Mouse (Mus musculus) cerebellum, adult 2 months (tissue): ENCODE measurements around the gene Acad10. TPM values are rescaled to one million over a fixed set of nuclear protein-coding genes. Genes with fewer than 3 reads are reported as not detected.
"Not testable (repeated sequence)": the region's sequence is repeated elsewhere in the genome, so short reads cannot be mapped to it uniquely, and the experiment has no call there.

Experiments used
- DNase-seq, 2 experiments: peaks; one replicate each; pipeline ENCODE4 v3.0.0; 2021
- H3K27ac ChIP-seq: fragments of 200-500 bp; 2 replicates; pipeline ENCODE4 v1.5.1; 2012; ENCODE audit warnings: low read length, control low read depth, inconsistent platforms; ENCODE audit not compliant: insufficient read depth
- H3K27me3 ChIP-seq: fragments of 200-500 bp; 2 replicates; pipeline ENCODE4 v1.6.1; 2012; ENCODE audit warnings: inconsistent platforms, mild to moderate bottlenecking, low read length, moderate library complexity; ENCODE audit not compliant: control insufficient read depth, insufficient read depth
- H3K4me1 ChIP-seq: fragments of 200-500 bp; 2 replicates; pipeline ENCODE4 v1.6.1; 2011; ENCODE audit warnings: low read length; ENCODE audit not compliant: control insufficient read depth, insufficient read depth
- H3K4me3 ChIP-seq: fragments of 200-500 bp; replicated peaks from 2 replicates; pipeline ENCODE3; 2011; ENCODE audit warnings: mild to moderate bottlenecking, low read depth, low read length, control low read depth; ENCODE audit not compliant: insufficient read depth
- CTCF ChIP-seq: fragments of 200-500 bp; IDR thresholded peaks from 2 replicates; pipeline ENCODE4 v1.5.1; 2011; ENCODE audit warnings: low read depth, mild to moderate bottlenecking, control low read depth, low read length, moderate library complexity, borderline replicate concordance; ENCODE audit not compliant: insufficient read depth
- POLR2A ChIP-seq: fragments of 200-500 bp; IDR thresholded peaks from 2 replicates; pipeline ENCODE4 v1.6.1; 2011; ENCODE audit warnings: low read length, control low read depth, borderline replicate concordance; ENCODE audit not compliant: insufficient read depth
- WGBS: fragments of 180-500 bp; shearing (Covaris S2); methylation state at CpG from one replicate; pipeline ENCODE4 v1.1.7; 2018; 5-methylcytosine and 5-hydroxymethylcytosine counted together
- polyA plus RNA-seq: library from polyadenylated mRNA; depleted of rRNA; stranded (reverse); fragments of >200 nt; gene quantifications from 2 replicates; pipeline ENCODE4 v1.2.3, GENCODE M21; 2012

The Acad10 gene
- polyA plus RNA-seq, 1 experiment, result 3.6 TPM

DNA sequence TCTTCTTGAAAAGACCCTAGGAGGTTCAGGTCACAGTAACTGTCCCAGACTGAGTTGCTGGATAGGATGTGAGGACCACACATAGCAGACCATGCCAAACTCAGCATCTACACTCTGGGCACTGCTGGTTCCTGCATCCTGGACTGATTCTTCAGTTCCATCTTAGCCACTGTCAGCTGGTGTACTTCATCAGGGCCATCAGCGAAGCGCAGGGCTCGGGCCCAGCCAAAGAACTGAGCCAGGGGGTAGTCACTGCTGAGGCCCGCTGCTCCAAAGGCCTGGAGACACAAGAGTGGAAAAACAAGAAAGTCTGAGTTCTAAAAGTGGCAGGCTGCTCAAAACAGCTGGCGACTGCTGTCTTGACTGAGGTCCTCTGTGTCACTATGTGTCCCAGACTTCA lies 39.2 kb downstream of the Acad10 start:
- 93% methylated on average over 5 of the region's 5 CpGs for WGBS
- peaks cover 6% of the 10 kb centered on the region for H3K4me1 ChIP-seq
- no peak overlapping the region for H3K27ac ChIP-seq
- DNase-seq, result no peak
- TF ChIP-seq POLR2A, result no peak
- no peak for TF ChIP-seq CTCF
- no peaks in the 10 kb centered on the region for H3K27me3 ChIP-seq
- no peak overlapping the region for H3K4me3 ChIP-seq

DNA sequence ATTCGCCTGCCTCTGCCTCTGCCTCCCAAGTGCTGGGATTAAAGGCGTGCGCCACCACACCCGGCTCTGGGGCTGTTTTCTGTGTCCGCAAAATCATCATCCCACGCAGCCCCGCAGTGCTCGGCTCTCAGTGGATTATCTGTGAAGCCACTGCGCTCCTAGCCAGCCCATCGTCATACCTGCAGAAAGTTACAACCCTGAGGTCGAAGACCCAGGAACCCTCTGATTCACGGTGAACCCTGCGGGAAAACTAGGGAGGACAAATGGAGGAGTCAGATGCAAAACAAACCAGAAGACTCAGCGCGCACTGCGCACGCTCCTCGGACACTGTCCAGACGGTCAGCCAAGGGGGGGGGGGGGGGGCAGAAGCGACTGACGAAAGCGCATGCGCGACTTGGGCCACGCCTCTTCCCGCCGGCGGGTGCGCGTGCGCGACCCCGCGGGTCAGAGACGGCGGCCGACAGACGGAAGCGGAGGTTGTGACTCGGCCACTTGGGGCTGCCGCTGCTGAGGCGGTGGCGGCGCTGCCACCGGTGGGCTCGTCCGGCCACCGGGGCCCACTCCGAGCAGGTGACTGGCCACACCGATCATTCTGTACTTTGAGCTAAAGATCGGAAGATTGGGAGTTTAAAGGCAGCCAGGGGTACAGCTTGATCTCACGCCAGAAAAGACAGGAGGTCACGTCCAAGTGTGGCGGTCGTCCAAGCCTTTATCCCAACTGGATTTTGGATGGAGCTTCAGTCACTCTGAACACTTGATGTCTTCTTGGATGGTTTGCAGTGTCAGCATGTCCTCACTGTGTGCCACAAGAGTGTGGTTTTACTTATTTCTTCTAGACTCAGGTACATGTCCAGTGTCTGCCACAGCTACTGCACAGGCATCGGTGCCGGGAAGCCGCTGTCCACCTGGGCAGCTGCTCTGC lies 41.5 kb downstream of the Acad10 start, which contains the start of gene Acad12:
Gene Acad12 (minus strand): TSS at position 347 of the 922 bp plus-strand sequence.
- Histone ChIP-seq H3K4me3 (peak within 1 kb of the TSS; percentile 88), H3K27me3 (no peaks in the 10 kb centered on the region), H3K4me1 (peaks cover 6% of the 10 kb centered on the region), H3K27ac (peak within 1 kb of the TSS; percentile 94)
- under 1% methylated on average over 58 of the region's 58 CpGs for WGBS
- peak; percentile 90 to 91 for DNase-seq
- no peak; the same call in 1 of the 2 replicates for TF ChIP-seq CTCF
- peak; percentile 99 for TF ChIP-seq POLR2A

DNA sequence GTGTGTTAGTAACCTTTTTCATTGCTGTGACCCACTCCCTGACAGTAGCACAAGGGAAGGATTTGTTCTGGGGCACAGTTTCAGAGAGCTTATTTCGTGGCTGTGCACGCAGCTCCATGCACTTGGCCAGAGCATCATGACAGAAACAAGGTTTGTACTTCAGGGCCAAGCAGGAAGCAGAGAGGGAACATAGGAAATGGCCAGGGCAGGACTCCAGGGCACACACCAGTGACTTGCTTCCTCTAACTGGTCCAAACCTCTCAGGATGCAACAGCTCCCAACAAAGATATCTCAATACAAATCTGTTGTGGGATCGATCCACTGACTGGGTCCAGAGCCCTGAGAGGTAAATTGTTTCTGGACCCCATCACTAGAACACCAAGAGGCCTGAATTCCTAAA lies 45.4 kb downstream of the Acad10 start:
- not testable (repeated sequence) for H3K4me1 ChIP-seq, H3K27me3 ChIP-seq, DNase-seq, H3K4me3 ChIP-seq, H3K27ac ChIP-seq
- 85% methylated on average over 3 of the region's 3 CpGs for WGBS

DNA sequence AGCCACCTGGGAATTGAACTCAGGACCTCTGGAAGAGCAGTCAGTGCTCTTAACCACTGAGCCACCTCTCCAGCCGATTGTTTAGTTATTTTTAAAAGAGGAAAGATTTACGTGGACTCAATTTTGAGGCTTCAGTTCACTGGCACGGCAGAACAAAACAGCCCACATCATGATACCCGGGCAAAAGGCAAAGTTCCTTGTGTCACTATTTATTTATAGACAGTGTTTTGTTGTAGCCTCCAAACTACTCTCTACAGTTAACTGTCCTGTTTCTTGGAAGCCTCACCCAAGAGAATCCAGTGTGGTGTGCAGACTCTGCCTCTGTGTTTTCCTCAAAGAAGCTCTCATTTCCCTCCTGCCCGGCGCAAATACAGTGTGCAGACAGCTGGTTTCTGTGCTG lies 48.3 kb downstream of the Acad10 start:
- no peak for DNase-seq
- TF ChIP-seq CTCF (no peak), POLR2A (no peak)
- H3K27me3 ChIP-seq, result no peaks in the 10 kb centered on the region
- H3K4me1 ChIP-seq, result no peaks in the 10 kb centered on the region; the same call in 1 of the 2 replicates
- 85% methylated on average over 6 of the region's 6 CpGs for WGBS
- no peak overlapping the region for H3K4me3 ChIP-seq
- H3K27ac ChIP-seq, result no peak overlapping the region

DNA sequence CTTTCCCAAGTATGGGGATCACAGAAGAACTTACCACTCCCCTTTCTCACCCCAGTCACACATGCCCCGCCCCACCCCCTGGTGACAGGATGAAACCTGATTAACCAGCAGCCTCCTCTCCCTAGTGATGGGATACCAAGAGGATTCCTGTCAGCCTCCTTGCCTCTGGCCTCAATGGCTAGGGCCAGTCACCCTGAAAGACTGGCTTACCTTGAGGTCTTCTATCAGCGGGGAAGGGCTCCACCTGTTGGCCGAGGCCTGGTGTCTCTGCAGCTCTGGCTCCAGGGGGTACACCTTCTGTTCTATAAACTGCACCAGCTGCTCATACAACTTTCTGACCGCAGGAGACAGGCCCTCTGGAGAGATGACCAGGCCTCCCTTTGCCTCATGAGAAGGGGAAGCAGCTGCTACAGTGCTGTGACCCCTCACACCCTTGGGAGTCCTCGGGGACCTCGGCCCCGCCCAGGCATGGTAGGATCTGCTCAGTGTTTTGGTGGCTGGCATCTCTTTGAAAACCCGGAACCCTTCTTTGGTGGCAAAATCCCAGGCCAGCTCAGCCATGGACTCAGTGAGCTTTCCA lies 50.7 kb downstream of the Acad10 start:
- not testable (repeated sequence) for H3K4me3 ChIP-seq, DNase-seq, H3K27me3 ChIP-seq, H3K4me1 ChIP-seq, H3K27ac ChIP-seq
- WGBS, result 39% methylated on average over 8 of the region's 8 CpGs

DNA sequence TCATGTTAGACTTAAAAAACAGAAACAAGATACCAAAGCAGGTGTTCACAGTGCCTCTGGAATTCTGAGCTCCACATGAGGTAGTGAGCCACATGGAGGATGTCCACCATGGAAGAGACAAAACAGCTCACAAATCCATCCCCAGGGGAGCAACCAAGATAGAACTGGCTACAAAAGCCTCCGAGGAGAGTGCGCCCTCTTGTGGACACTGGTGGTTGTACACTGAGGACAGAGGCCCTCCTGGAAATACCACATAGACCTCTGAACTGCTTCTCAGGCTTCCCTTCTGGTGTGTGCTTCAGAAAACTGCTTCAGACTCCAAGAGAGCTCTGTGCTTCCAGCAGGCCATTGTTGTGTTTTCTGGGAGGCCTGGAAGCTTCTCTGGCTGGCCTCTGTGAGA lies 54.2 kb downstream of the Acad10 start:
- Histone ChIP-seq H3K4me3 (no peak overlapping the region), H3K4me1 (no peaks in the 10 kb centered on the region; the same call in 1 of the 2 replicates), H3K27ac (no peak overlapping the region), H3K27me3 (no peaks in the 10 kb centered on the region)
- whole genome bisulfite sequencing, result 2% methylated on average over 2 of the region's 2 CpGs
- TF ChIP-seq CTCF (peak; percentile 71), POLR2A (no peak)
- peak; percentile 44 to 71 for DNase-seq

DNA sequence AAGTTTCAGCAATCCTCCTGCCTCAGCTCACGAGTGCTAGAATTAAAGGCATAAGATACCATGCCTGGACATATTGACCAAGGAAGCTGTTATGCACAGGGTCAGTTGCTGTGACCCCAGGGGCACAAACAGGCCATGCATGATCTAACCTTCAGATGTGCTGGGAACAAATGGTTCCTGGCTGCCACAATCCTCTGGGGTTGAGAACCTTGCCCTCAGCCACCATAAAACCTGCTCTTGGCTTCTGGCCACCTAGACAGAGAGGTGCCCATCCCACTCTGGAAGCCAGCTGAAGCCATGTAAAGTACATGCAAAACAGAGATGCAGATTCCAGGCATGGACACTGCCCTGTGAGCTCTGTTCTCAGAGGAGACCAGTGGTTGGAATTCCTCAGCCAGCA lies 56.5 kb downstream of the Acad10 start:
- not testable (repeated sequence) for DNase-seq, H3K27me3 ChIP-seq, H3K4me3 ChIP-seq, H3K27ac ChIP-seq, H3K4me1 ChIP-seq
- 75% methylated on average over 1 of the region's 1 CpGs for WGBS

DNA sequence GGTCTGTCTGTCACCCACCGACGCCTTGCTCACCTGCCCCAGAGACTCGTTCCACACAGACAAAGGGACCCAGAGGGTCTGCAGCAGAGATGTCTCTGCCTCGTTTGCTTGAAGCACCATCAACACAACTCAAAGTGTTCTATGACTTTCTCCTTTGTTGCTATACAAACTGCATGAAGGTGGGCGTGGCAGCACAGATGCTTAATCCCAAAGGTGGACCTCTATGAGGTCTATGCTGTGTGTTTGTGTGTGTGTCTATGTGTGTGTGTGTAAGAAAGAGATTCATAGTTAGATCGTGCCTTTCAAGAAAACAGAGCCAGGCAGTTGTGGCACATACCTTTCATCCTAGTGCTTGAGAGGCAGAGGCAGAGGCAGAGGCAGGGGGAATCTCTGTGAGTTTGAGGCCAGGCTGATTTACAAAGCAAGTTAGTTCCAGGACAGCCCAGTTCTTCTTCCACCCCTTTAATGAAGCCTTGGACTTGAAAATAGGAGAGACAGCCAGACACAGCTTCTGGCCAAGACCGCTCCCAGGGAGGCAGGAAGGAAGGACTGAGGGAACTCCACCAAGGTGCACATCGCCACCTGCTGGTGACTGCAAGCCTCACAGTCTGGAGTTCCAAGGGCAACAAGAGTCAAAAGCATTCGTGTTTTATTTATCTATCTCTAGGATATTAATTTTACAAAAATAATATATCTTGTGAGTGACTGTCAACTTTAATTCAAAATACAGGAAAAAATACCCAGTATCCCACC lies 58.6 kb downstream of the Acad10 start:
- no peak overlapping the region for H3K27ac ChIP-seq
- H3K27me3 ChIP-seq, result no peaks in the 10 kb centered on the region
- H3K4me1 ChIP-seq, result no peaks in the 10 kb centered on the region
- TF ChIP-seq POLR2A (no peak), CTCF (peak; percentile 98)
- H3K4me3 ChIP-seq, result no peak overlapping the region
- DNase-seq, result peak; percentile 81 to 88
- WGBS, result 45% methylated on average over 9 of the region's 9 CpGs
